8 mouse cellular contexts compared by ENCODE assay signal in the genomic region with DNA sequence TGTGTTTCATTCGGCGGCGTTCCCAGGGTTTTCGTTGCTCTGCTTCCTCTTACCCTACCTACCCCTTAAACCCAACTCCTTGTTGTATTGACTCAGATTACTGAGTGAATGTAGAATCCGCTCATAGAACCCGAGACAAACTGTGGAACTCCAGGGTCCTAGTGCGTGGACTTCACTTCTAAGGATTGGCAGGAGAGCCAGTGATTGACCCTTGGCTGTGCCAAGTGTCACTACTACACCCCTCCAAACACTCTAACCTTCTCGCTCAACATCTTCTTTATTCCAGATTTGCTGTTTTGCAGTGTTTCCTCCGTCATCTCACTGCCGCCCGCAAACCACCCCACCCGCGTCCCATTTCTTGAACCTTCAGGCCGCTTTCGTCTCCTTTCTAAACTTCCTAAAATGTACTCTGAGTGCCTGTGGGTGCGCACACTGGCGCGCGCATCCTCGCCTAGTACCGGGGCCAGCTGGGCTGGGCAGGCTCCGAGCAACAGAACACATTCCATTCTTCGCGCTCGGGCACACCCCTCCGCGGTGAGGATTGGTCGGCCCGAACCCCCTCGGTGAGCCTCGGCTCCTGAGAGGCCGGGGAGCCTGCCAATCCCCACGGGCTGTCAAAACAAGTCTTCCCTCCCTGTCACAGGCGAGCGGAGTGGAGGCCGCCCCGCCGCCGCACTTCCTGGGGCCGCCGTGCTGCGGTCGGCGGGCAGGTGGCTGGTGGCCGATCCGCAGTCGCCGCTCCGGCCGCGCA. TPM values are rescaled to one million over a fixed set of nuclear protein-coding genes. Genes with fewer than 3 reads are reported as not detected.
A peak's percentile ranks its signal among the peaks of the same experiment; 100 is the strongest.
DNase-seq lines count a peak whose midpoint lies in the region; ATAC-seq lines count a peak whose summit lies in the region.

A gene (plus strand): TSS at position 650 of the 751 bp plus-strand sequence.

- peak; percentile 94 for ATAC-seq in megakaryocyte, adult 5-6 weeks (ENCODE audit: poor library complexity, severe bottlenecking)

- peak; percentile 96 for DNase-seq in ZHBTc4 (ENCODE audit: low read depth, low spot score)
- DNase-seq in cerebellum, postnatal 4 days (ENCODE audit: low spot score in 2 of 2): peak; percentile 92 to 94
- DNase-seq in gastrocnemius, adult 8-10 months (ENCODE audit: low spot score in 2 of 2): peak; percentile 94 to 96
- peak; percentile 95 for DNase-seq in induced T-regulatory cell, adult 2 months (ENCODE audit: low read depth)
- peak; percentile 92 to 97 for DNase-seq in left cerebral cortex, adult 8-10 months (ENCODE audit: low spot score in 2 of 2)
- DNase-seq in right cerebral cortex, adult 18-20 months: peak; percentile 98
- peak; percentile 75 for DNase-seq in urinary bladder, adult 2 months (ENCODE audit: low spot score)

RNA-seq across cellular contexts. Expression of the gene that starts here (rescaled TPM):
- 1 to 10 TPM; 3.4 to 4.5 (median 4.3) TPM for total RNA-seq in gastrocnemius, adult 8-10 months (2022)
- total RNA-seq in left cerebral cortex, adult 8-10 months (2022): 10 to 100 TPM; 24.3 to 28.5 (median 27.0) TPM
- total RNA-seq in megakaryocyte, adult 5-6 weeks (2015): 1.0 and 1.3 TPM in 2 replicates
- total RNA-seq in megakaryocyte, adult 5-6 weeks (2017): 0.62 and 2.0 TPM in 2 replicates
- 6.7 and 9.2 TPM in 2 replicates for polyA plus RNA-seq in urinary bladder, adult 2 months (2012; rRNA removed)

Comparison
In these comparisons a context has a peak if more than half of its experiments do, and no peak if none do; other contexts are left out.
1. Peak in every context shown above with its lines: DNase-seq and ATAC-seq.
2. RNA of the gene that starts here (total RNA-seq): 24.3 to 28.5 TPM in left cerebral cortex, adult 8-10 months; 3.4 to 4.5 TPM in gastrocnemius, adult 8-10 months and 0.62 to 2.0 TPM in megakaryocyte, adult 5-6 weeks; every median in the first group is over 4 times any median in the second.